Mouse (Mus musculus) retina, postnatal 7 days (tissue): Measurements from ENCODE around the gene Parg.
"Not testable (repeated sequence)": the region's sequence is repeated elsewhere in the genome, so short reads cannot be mapped to it uniquely, and the experiment has no call there.

Experiments used
- DNase-seq: peaks from one replicate; pipeline ENCODE4 v3.0.0-alpha.2; 2012; ENCODE audit warnings: low read depth, low spot score

Parg gene

GRCm38 (mm10) chr14:32201791-32202451 lies at the start of gene Parg, which contains the start of gene Timm23:
Gene Parg, plus strand, starts transcription at chr14:32201949.
Gene Timm23, minus strand, starts transcription at chr14:32201898.
- DNase-seq: peak; percentile 81

DNA sequence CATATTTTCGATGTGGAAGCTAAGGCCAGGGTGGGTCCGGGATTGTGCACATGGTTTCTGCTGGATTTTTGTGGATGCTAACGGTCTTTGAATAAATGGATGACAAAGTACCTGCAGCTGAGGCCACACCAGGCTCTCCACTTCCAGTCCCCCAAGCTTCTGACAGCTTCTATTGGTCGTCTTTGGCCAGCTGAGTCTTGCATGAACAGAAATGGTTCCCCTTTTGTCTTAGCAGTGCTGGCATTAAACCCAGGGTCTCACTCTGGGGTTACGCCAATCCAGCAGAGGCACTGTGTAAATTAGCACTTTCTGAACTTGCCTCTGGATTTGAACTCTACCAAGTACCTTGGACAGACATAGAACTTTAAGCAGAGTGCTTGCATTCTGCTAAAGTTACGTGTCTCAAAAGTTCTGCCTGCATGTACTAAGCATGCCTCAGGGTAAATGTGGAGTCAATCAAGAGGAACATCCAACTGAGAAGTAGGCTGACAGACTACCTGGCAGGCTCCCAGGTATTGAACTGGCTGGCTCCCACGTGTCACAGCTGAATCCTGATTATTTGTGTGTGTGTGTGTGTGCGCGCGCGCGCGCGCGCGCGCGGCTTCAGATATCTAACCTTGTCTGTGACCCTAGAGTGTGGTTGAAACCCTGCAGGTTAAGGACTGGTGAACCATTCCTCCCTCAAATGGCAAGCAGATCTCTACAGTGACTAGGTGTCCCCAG lies 49.3 kb upstream of the Parg start:
- DNase-seq: no peak

- no peak for DNase-seq
Observed at GRCm38 (mm10) chr14:32153156-32153555, 48.6 kb upstream of the Parg start.

DNA sequence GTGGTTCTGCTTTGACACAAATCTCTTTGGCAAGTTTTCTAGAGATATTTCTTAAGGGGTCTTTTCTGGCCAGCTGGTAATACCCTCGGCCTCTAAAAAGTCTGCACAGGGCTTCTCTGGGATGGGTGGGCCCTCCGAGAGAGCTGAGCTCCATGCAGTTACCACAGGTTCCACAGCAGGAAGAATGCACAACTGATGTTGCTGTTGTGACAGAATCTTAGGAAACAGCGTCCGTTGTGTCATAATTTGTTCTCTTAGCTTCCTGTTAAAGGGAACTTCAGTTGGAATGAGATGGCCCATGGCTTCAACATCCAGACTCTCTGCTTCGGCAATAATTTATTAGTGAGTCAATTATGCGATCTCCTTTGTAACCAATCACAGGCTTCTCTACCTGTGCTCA lies 47.0 kb upstream of the Parg start:
- DNase-seq: no peak

GRCm38 (mm10) chr14:32159150-32159670 lies 42.5 kb upstream of the Parg start:
- DNase-seq: no peak

- peak; percentile 100 for DNase-seq
Observed at GRCm38 (mm10) chr14:32159690-32160246, 42.0 kb upstream of the Parg start, which contains the start of gene Ncoa4. Gene Ncoa4, plus strand, starts transcription at chr14:32159865.

DNA sequence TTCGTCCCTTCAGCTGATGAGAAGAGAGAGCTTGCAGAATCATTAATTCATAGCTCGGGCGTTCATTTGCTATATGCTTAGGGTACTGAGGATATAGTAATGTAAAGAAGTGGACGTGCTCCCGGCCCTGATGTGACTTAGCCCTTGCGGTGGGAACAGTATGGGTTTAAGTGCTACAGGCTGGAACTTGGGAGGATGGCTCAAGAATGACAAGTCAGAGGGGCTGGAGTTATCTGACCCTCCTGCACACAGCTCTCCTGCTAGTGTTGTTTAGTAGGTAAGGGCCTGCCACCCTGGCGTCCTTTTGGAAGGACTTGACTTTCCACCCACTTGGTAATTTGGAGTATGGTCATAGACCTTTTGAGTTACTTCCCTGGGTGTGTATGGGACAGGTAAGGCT lies 41.2 kb upstream of the Parg start:
- no peak for DNase-seq

DNA sequence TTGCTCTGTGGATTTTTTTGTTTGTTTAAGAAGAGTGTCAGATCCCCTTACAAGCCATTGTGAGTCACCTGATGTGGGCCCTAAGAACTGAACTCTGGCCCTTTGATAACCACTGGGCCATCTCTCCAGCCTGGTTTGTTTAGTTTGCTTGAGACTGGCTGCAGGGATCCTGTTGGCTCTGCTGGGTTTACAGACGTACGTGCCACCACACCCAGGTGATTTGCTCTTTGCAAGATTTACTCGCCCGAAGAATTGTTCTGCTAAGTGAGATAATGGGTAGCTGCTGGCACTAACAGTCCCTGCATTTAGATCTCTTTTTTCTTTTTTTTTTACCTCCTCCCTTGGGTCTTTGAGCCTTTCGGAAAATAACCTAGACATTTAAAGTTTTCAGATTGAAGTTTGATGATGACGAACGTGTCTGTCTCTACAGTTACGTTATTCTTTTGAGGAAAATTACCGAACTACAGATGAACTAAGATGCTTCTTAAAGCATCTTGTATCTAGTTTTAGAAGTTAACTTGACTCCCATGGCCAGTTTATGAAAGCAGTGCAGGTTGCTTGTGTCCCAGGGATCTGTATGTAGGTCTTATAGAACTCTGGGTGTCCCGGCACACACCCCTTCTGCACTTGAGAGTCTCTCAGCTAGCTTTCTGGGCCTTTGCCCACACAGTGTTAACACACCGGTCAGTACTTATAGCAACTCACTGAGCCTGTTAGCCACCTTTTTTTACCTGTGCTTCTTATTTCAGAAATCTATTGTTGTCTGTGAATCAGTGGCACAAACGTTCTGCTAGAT lies 40.5 kb upstream of the Parg start:
- DNase-seq: no peak

- DNase-seq: no peak
Observed at GRCm38 (mm10) chr14:32162231-32162630, 39.5 kb upstream of the Parg start.

GRCm38 (mm10) chr14:32163203-32163888 lies 38.4 kb upstream of the Parg start:
- no peak for DNase-seq

DNA sequence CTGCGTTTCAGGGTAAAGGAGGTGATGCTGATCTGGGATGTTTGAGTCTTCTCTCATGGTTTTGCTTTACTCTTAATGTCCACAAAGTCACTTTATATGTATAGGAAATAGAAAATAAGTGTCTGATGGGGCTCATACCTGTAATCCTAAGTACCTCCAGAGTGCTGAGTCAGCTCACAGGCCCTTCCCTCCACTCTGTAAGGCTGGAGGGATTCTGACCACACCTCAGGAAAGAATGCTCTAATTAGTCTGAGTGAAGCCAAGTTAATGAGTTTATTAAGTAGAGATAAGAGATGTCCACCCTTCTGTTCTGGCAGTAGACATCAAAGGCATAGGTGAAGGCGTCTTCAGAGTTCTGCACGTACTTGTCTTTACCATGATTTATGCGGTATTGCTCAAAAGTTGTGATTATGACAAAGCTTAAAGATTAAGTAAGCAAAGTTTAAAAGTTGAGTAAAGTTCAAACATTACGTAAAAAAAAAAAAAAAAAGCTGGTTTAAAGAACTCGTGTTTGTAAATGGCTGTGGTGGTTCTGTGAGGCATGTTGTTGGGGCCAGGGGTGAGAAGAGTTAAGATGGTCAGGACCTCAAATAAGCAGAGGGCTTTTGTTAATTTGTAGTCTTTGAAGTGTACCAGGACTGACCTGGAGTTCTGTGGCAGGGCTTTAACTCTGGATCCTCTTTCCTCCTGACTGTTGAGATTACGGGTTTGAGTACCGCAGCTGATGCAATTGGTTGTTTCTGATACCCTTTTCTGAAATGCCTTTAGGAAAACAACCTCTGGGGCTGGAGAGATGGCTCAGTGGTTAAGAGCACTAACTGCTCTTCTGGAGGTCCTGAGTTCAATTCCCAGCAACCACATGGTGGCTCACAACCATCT lies 37.3 kb upstream of the Parg start:
- DNase-seq: no peak

- DNase-seq: peak; percentile 41
Observed at GRCm38 (mm10) chr14:32165278-32166061, 36.3 kb upstream of the Parg start.

- no peak for DNase-seq
Observed at GRCm38 (mm10) chr14:32166062-32166441, 35.7 kb upstream of the Parg start.

DNA sequence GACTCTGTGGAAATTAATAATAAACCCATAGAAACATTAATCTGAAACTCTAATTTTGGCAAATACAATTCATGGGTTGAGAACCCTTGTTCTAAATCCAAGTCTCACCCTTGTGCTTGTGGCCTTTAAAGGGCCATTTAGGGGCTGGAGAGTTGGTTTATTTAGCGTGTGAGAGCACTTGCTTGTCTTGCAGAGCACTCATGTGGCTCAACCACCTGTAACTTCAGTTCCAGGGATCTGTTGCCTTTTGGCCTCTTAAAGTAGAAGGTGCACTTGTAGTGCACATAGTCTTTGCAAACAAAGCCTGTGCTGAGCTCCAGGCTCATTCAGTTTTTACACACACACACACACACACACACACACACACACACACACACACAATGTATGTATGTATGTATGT lies 34.9 kb upstream of the Parg start:
- no peak for DNase-seq

- no peak for DNase-seq
Observed at GRCm38 (mm10) chr14:32167326-32167725, 34.4 kb upstream of the Parg start.

DNA sequence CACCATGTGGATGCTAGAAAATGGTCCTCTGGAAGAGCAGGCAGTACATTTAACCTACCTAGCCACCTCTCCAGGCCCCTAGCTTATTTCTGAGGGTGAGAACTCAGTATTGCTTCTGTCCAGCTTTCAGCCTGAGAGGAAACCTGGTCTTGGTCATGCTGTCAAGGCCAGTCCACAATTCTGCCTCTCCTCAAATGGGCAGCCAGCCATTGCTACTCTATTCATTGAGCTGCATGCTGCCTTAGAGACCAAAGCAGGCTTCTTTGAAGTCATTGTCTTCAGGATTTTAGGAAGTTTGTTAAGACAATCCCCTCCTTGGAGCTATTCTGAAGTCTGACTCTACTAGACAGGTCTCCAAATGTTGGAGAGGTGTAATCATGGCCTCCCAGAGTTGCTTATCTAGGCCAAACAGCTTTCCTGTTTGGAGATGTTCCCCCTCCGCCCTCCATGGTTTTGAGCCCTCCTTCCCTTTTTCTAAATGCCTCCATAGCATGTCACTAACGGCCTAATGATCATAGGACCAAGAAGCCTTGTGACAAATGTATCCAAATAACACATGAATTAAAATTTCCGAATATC lies 33.0 kb upstream of the Parg start:
- no peak for DNase-seq

GRCm38 (mm10) chr14:32170137-32170536 lies 31.6 kb upstream of the Parg start:
- DNase-seq: no peak

DNA sequence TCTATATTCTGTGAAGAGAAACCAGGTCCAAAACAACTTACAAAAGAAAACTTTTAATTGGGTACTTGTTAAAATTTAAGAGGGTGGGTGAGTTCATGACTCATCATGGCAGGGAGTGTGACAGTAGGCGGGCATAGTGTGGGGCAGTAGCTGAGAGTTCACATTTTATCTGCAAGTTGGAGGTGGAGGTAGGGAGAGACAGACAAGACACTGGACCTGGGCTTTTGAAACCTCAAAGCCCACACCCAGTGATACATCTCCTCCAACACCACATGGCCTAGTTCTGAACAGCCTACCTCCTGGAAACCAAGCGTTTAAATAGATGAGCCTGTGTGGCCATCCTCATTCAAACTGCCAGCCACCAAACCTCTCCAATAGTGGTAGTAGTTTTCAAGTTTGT lies 26.4 kb upstream of the Parg start:
- no peak for DNase-seq

DNA sequence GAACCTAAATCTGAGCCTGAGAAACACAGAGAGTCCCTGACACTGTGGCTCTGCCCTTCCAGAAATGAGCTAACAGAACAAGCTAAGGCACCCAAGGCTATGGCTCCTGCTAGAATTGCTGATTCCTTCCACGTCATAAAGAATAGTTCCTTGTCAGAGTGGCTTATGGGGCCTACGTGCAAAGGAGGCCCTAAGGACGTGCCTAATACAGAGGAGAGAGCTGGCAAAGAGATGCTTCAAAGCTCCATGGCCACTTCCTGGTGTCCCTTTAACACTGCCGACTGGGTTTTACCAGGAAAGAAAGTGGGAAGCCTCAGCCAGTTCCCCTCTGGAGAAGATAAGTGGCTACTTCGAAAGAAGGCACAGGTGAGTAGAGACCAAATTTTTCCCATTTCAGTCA lies 25.2 kb upstream of the Parg start:
- DNase-seq: not testable (repeated sequence)
